ENCODE assay signal across 26 mouse cellular contexts in the genomic region with DNA sequence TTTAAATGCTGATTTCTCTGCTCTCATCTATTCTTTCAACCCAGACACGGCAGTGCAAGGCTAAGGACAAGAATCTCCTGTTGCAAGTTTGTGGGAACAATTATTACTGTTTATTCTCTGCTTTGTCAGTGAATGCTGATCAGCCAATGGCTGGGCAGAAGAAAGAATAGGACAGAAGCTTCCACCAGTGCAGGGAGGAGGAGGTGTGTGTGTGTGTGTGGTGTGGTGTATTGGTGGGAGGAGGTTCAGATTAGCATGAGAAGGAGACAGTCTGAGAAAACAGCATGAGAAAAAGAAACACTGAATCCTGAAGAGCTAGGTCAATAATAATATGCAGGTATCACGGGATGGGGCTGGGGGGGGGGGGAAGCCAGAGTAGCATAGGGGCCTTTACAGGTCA. TPM values are rescaled to one million over a fixed set of nuclear protein-coding genes. Genes with fewer than 3 reads are reported as not detected.
DNase-seq lines count a peak whose midpoint lies in the region; ATAC-seq and TF ChIP-seq lines count a peak whose summit lies in the region.
"Had no signal": no experiment of that assay in that cellular context is flagged by ENCODE, and none has a peak within 500 bp of the region (broad histone marks: within the 10 kb centered on the region; RNA-seq: fewer than 3 reads in every experiment).

No protein-coding gene starts in this region.

- H3K9ac ChIP-seq in forebrain, embryonic 16.5 days (replicated peaks; ENCODE audit: low read depth, low read length) = no peak overlapping the region
- H3K9ac ChIP-seq in forebrain, embryonic 12.5 days = no peak overlapping the region
- no peak overlapping the region for H3K9ac ChIP-seq in hindbrain, embryonic 11.5 days (ENCODE audit: low read depth, low read length)
- no peak overlapping the region for H3K9ac ChIP-seq in hindbrain, embryonic 14.5 days
- H3K9ac ChIP-seq in midbrain, postnatal 0 days (replicated peaks; ENCODE audit: low read length, poor library complexity, severe bottlenecking) = no peak overlapping the region
- H3K9ac ChIP-seq: embryonic facial prominence, embryonic 13.5 days; forebrain, embryonic 13.5 days; heart, embryonic 12.5 days; hindbrain, embryonic 15.5 days had no signal

- no peaks in the 10 kb centered on the region for H3K36me3 ChIP-seq in forebrain, embryonic 16.5 days (ENCODE audit: control insufficient read depth, insufficient read depth)
- H3K36me3 ChIP-seq in forebrain, embryonic 12.5 days (replicated peaks) = no peaks in the 10 kb centered on the region
- no peaks in the 10 kb centered on the region for H3K36me3 ChIP-seq in hindbrain, embryonic 11.5 days (ENCODE audit: control insufficient read depth, insufficient read depth, low read length)
- no peaks in the 10 kb centered on the region for H3K36me3 ChIP-seq in hindbrain, embryonic 14.5 days (replicated peaks; ENCODE audit: control insufficient read depth, insufficient read depth)
- no peaks in the 10 kb centered on the region for H3K36me3 ChIP-seq in midbrain, postnatal 0 days (ENCODE audit: insufficient read depth, low read length)
- H3K36me3 ChIP-seq in midbrain, embryonic 10.5 days = no peaks in the 10 kb centered on the region
- H3K36me3 ChIP-seq: embryonic facial prominence, embryonic 13.5 days; heart, embryonic 12.5 days; hindbrain, embryonic 15.5 days had no signal

- TF ChIP-seq POLR2A in brain, embryonic 14.5 days (IDR thresholded peaks at IDR 0.05; ENCODE audit: borderline replicate concordance, extremely low read depth, insufficient read depth, insufficient read length, poor library complexity, severe bottlenecking) = no peak

- no peak for DNase-seq in hindbrain, embryonic 11.5 days (ENCODE audit: low spot score)
- DNase-seq in hindbrain, embryonic 14.5 days (ENCODE audit: low spot score) = no peak
- DNase-seq in midbrain, postnatal 0 days (ENCODE audit: low spot score) = peak; percentile 14
- no peak for DNase-seq in midbrain, embryonic 10.5 days (ENCODE audit: low spot score)
- DNase-seq in brain, embryonic 14.5 days (ENCODE audit: low read depth) = peak; percentile 27
- no peak for DNase-seq in left cerebral cortex, adult 9 months (ENCODE audit: low spot score in 2 of 2)
- DNase-seq: adrenal gland, postnatal 10 days; cerebellum, adult 18-20 months; cerebellum, adult 9-11 months; cerebellum, postnatal 36 days; gastrocnemius, adult 2 months; gastrocnemius, postnatal 25 days; kidney, adult 11 months had no signal

- 18% methylated on average over 2 of the region's 2 CpGs for WGBS in forebrain, embryonic 16.5 days
- WGBS in forebrain, embryonic 12.5 days = 35% methylated on average over 2 of the region's 2 CpGs
- WGBS in hindbrain, embryonic 11.5 days = 51% methylated on average over 2 of the region's 2 CpGs
- WGBS in hindbrain, embryonic 14.5 days = 23% methylated on average over 2 of the region's 2 CpGs
- WGBS in midbrain, postnatal 0 days = 37% methylated on average over 2 of the region's 2 CpGs
- WGBS in midbrain, embryonic 10.5 days = 46% methylated on average over 2 of the region's 2 CpGs

- no peaks in the 10 kb centered on the region for H3K27me3 ChIP-seq in forebrain, embryonic 16.5 days (replicated peaks; ENCODE audit: control insufficient read depth, insufficient read depth, low read length)
- H3K27me3 ChIP-seq in forebrain, embryonic 12.5 days = no peaks in the 10 kb centered on the region
- H3K27me3 ChIP-seq in hindbrain, embryonic 11.5 days (ENCODE audit: control insufficient read depth, insufficient read depth, low read length) = no peaks in the 10 kb centered on the region
- H3K27me3 ChIP-seq in hindbrain, embryonic 14.5 days (ENCODE audit: control insufficient read depth, insufficient read depth, low read length) = no peaks in the 10 kb centered on the region
- no peaks in the 10 kb centered on the region for H3K27me3 ChIP-seq in midbrain, postnatal 0 days (ENCODE audit: insufficient read depth, low read length)
- H3K27me3 ChIP-seq in midbrain, embryonic 10.5 days (ENCODE audit: low read depth, poor library complexity, severe bottlenecking) = no peaks in the 10 kb centered on the region
- H3K27me3 ChIP-seq: forebrain, embryonic 13.5 days; hindbrain, embryonic 15.5 days had no signal

- no peak overlapping the region for H3K4me2 ChIP-seq in forebrain, embryonic 16.5 days (ENCODE audit: low read length)
- H3K4me2 ChIP-seq in forebrain, embryonic 12.5 days = no peak overlapping the region
- H3K4me2 ChIP-seq in hindbrain, embryonic 11.5 days (replicated peaks; ENCODE audit: low read depth, low read length) = no peak overlapping the region
- H3K4me2 ChIP-seq in hindbrain, embryonic 14.5 days (replicated peaks) = no peak overlapping the region
- no peak overlapping the region for H3K4me2 ChIP-seq in midbrain, postnatal 0 days (ENCODE audit: low read depth, low read length, poor library complexity, severe bottlenecking)
- H3K4me2 ChIP-seq: embryonic facial prominence, embryonic 13.5 days; forebrain, embryonic 13.5 days; heart, embryonic 12.5 days; hindbrain, embryonic 15.5 days had no signal

- H3K9me3 ChIP-seq in forebrain, embryonic 16.5 days (ENCODE audit: control insufficient read depth, low read length) = no peaks in the 10 kb centered on the region
- H3K9me3 ChIP-seq in forebrain, embryonic 12.5 days = no peaks in the 10 kb centered on the region
- H3K9me3 ChIP-seq in hindbrain, embryonic 11.5 days (ENCODE audit: control insufficient read depth, low read length) = no peaks in the 10 kb centered on the region
- no peaks in the 10 kb centered on the region for H3K9me3 ChIP-seq in hindbrain, embryonic 14.5 days (ENCODE audit: control insufficient read depth, low read length)
- no peaks in the 10 kb centered on the region for H3K9me3 ChIP-seq in midbrain, postnatal 0 days (ENCODE audit: low read length)
- no peaks in the 10 kb centered on the region for H3K9me3 ChIP-seq in midbrain, embryonic 10.5 days (replicated peaks)
- H3K9me3 ChIP-seq: embryonic facial prominence, embryonic 13.5 days; forebrain, embryonic 13.5 days; heart, embryonic 12.5 days; hindbrain, embryonic 15.5 days had no signal

- H3K27ac ChIP-seq in forebrain, embryonic 16.5 days (ENCODE audit: low read length) = no peak overlapping the region
- no peak overlapping the region for H3K27ac ChIP-seq in forebrain, embryonic 12.5 days
- H3K27ac ChIP-seq in hindbrain, embryonic 11.5 days (ENCODE audit: low read depth, low read length) = no peak overlapping the region
- H3K27ac ChIP-seq in hindbrain, embryonic 14.5 days = no peak overlapping the region
- H3K27ac ChIP-seq in midbrain, postnatal 0 days (ENCODE audit: low read depth, low read length) = no peak overlapping the region
- H3K27ac ChIP-seq in midbrain, embryonic 10.5 days (replicated peaks) = no peak overlapping the region
- H3K27ac ChIP-seq: embryonic facial prominence, embryonic 13.5 days; forebrain, embryonic 13.5 days; gastrocnemius, adult 2 months; hindbrain, embryonic 15.5 days had no signal

- TF ChIP-seq CTCF in midbrain, postnatal 0 days (IDR thresholded peaks at IDR 0.05) = no peak
- no peak for TF ChIP-seq CTCF in brain, embryonic 14.5 days (IDR thresholded peaks at IDR 0.05; ENCODE audit: borderline replicate concordance, extremely low read depth, insufficient read depth, insufficient read length)

- H3K4me1 ChIP-seq in forebrain, embryonic 16.5 days (replicated peaks; ENCODE audit: control insufficient read depth, insufficient read depth, low read length) = 0 out of 2 replicates have a peak, but pooled peaks cover 2% of the 10 kb centered on the region
- 0 out of 2 replicates have a peak, but pooled peaks cover 4% of the 10 kb centered on the region for H3K4me1 ChIP-seq in forebrain, embryonic 12.5 days
- H3K4me1 ChIP-seq in hindbrain, embryonic 11.5 days (replicated peaks; ENCODE audit: control insufficient read depth, insufficient read depth, low read length) = no peaks in the 10 kb centered on the region
- H3K4me1 ChIP-seq in hindbrain, embryonic 14.5 days (replicated peaks; ENCODE audit: control insufficient read depth, insufficient read depth, low read length) = no peaks in the 10 kb centered on the region
- H3K4me1 ChIP-seq in midbrain, postnatal 0 days (ENCODE audit: insufficient read depth, low read length) = no peaks in the 10 kb centered on the region
- peaks cover 12% of the 10 kb centered on the region; the same call in 1 of the 2 replicates for H3K4me1 ChIP-seq in midbrain, embryonic 10.5 days
- H3K4me1 ChIP-seq: embryonic facial prominence, embryonic 13.5 days; heart, embryonic 12.5 days had no signal

- peak; percentile 64; the same call in 1 of the 2 replicates for ATAC-seq in forebrain, embryonic 16.5 days
- ATAC-seq in forebrain, embryonic 12.5 days (ENCODE audit: low FRiP score) = no peak
- peak; percentile 45; the same call in 1 of the 2 replicates for ATAC-seq in hindbrain, embryonic 11.5 days (ENCODE audit: low FRiP score)
- no peak for ATAC-seq in hindbrain, embryonic 14.5 days (ENCODE audit: low FRiP score)
- no peak for ATAC-seq in midbrain, postnatal 0 days (ENCODE audit: low FRiP score)
- ATAC-seq: forebrain, embryonic 13.5 days had no signal

- no peak overlapping the region for H3K4me3 ChIP-seq in forebrain, embryonic 16.5 days (replicated peaks; ENCODE audit: low read length)
- no peak overlapping the region for H3K4me3 ChIP-seq in forebrain, embryonic 12.5 days (replicated peaks)
- no peak overlapping the region for H3K4me3 ChIP-seq in hindbrain, embryonic 11.5 days (ENCODE audit: low read depth, low read length)
- H3K4me3 ChIP-seq in hindbrain, embryonic 14.5 days (replicated peaks; ENCODE audit: low read length) = no peak overlapping the region
- H3K4me3 ChIP-seq in midbrain, postnatal 0 days (ENCODE audit: low read depth, low read length) = no peak overlapping the region
- no peak overlapping the region for H3K4me3 ChIP-seq in midbrain, embryonic 10.5 days
- H3K4me3 ChIP-seq: embryonic facial prominence, embryonic 13.5 days; forebrain, embryonic 13.5 days; gastrocnemius, adult 2 months; heart, embryonic 12.5 days; hindbrain, embryonic 15.5 days had no signal

RNA-seq across cellular contexts. Expression of a gene that starts 1.3 kb away (rescaled TPM):
- polyA plus RNA-seq in forebrain, embryonic 16.5 days (2015; fragmentation: Nextera tagmentation; extraction: Ambion mirVana) = not detected in 2 replicates
- polyA plus RNA-seq in forebrain, embryonic 12.5 days (2016; fragmentation: Nextera tagmentation; extraction: Ambion mirVana) = 0.12 TPM in 1 of 2 replicates, not detected in the other
- polyA plus RNA-seq in hindbrain, embryonic 11.5 days (2014; fragmentation: Nextera tagmentation; extraction: Ambion mirVana) = not detected in 2 replicates
- polyA plus RNA-seq in hindbrain, embryonic 14.5 days (2014; fragmentation: Nextera tagmentation; extraction: Ambion mirVana) = not detected in 2 replicates
- not detected in 2 replicates for total RNA-seq in midbrain, postnatal 0 days (2014; rRNA removed)
- not detected in 2 replicates for polyA plus RNA-seq in midbrain, postnatal 0 days (2015; fragmentation: Nextera tagmentation; extraction: Ambion mirVana)
- not detected in 2 replicates for polyA plus RNA-seq in midbrain, embryonic 10.5 days (2016; fragmentation: Nextera tagmentation; extraction: Ambion mirVana)
- 0.05 TPM in 2 replicates for polyA plus RNA-seq in brain, embryonic 14.5 days (2012; rRNA removed)
- total RNA-seq: adrenal gland, postnatal 10 days; adrenal gland, postnatal 4 days; gastrocnemius, adult 2 months; gastrocnemius, postnatal 25 days; granulocyte monocyte progenitor cell, adult 5-6 weeks; heart, postnatal 25 days; MEL had no signal
- polyA plus RNA-seq: C2C12; forebrain, embryonic 13.5 days; heart, embryonic 12.5 days; heart, embryonic 16.5 days; hindbrain, embryonic 15.5 days; intestine, embryonic 14.5 days had no signal

RNA-seq across cellular contexts. Expression of a gene that starts 9.5 kb away (rescaled TPM):
- not detected in 2 replicates for polyA plus RNA-seq in forebrain, embryonic 16.5 days (2015; fragmentation: Nextera tagmentation; extraction: Ambion mirVana)
- polyA plus RNA-seq in forebrain, embryonic 12.5 days (2016; fragmentation: Nextera tagmentation; extraction: Ambion mirVana) = not detected in 2 replicates
- polyA plus RNA-seq in hindbrain, embryonic 11.5 days (2014; fragmentation: Nextera tagmentation; extraction: Ambion mirVana) = not detected in 2 replicates
- not detected in 2 replicates for polyA plus RNA-seq in hindbrain, embryonic 14.5 days (2014; fragmentation: Nextera tagmentation; extraction: Ambion mirVana)
- total RNA-seq in midbrain, postnatal 0 days (2014; rRNA removed) = not detected in 2 replicates
- polyA plus RNA-seq in midbrain, postnatal 0 days (2015; fragmentation: Nextera tagmentation; extraction: Ambion mirVana) = not detected in 2 replicates
- polyA plus RNA-seq in midbrain, embryonic 10.5 days (2016; fragmentation: Nextera tagmentation; extraction: Ambion mirVana) = not detected in 2 replicates
- polyA plus RNA-seq in brain, embryonic 14.5 days (2012; rRNA removed) = not detected in 2 replicates
- total RNA-seq: adrenal gland, postnatal 10 days; adrenal gland, postnatal 4 days; gastrocnemius, adult 2 months; gastrocnemius, postnatal 25 days; granulocyte monocyte progenitor cell, adult 5-6 weeks; heart, postnatal 25 days; MEL had no signal
- polyA plus RNA-seq: C2C12; forebrain, embryonic 13.5 days; heart, embryonic 12.5 days; heart, embryonic 16.5 days; hindbrain, embryonic 15.5 days; intestine, embryonic 14.5 days had no signal

RNA-seq across cellular contexts. Expression of a gene that starts 26.1 kb away (rescaled TPM):
- not detected in 2 replicates for polyA plus RNA-seq in forebrain, embryonic 16.5 days (2015; fragmentation: Nextera tagmentation; extraction: Ambion mirVana)
- polyA plus RNA-seq in forebrain, embryonic 12.5 days (2016; fragmentation: Nextera tagmentation; extraction: Ambion mirVana) = not detected in 2 replicates
- polyA plus RNA-seq in hindbrain, embryonic 11.5 days (2014; fragmentation: Nextera tagmentation; extraction: Ambion mirVana) = not detected in 2 replicates
- polyA plus RNA-seq in hindbrain, embryonic 14.5 days (2014; fragmentation: Nextera tagmentation; extraction: Ambion mirVana) = not detected in 2 replicates
- total RNA-seq in midbrain, postnatal 0 days (2014; rRNA removed) = not detected in 2 replicates
- polyA plus RNA-seq in midbrain, postnatal 0 days (2015; fragmentation: Nextera tagmentation; extraction: Ambion mirVana) = not detected in 2 replicates
- not detected in 2 replicates for polyA plus RNA-seq in midbrain, embryonic 10.5 days (2016; fragmentation: Nextera tagmentation; extraction: Ambion mirVana)
- not detected in 2 replicates for polyA plus RNA-seq in brain, embryonic 14.5 days (2012; rRNA removed)
- total RNA-seq: adrenal gland, postnatal 10 days; adrenal gland, postnatal 4 days; gastrocnemius, adult 2 months; gastrocnemius, postnatal 25 days; granulocyte monocyte progenitor cell, adult 5-6 weeks; heart, postnatal 25 days; MEL had no signal
- polyA plus RNA-seq: C2C12; embryonic facial prominence, embryonic 13.5 days; forebrain, embryonic 13.5 days; heart, embryonic 12.5 days; heart, embryonic 16.5 days; hindbrain, embryonic 15.5 days; intestine, embryonic 14.5 days had no signal

RNA-seq across cellular contexts. Expression of a gene that starts 35.1 kb away (rescaled TPM):
- not detected in 2 replicates for polyA plus RNA-seq in forebrain, embryonic 16.5 days (2015; fragmentation: Nextera tagmentation; extraction: Ambion mirVana)
- not detected in 2 replicates for polyA plus RNA-seq in forebrain, embryonic 12.5 days (2016; fragmentation: Nextera tagmentation; extraction: Ambion mirVana)
- polyA plus RNA-seq in hindbrain, embryonic 11.5 days (2014; fragmentation: Nextera tagmentation; extraction: Ambion mirVana) = not detected in 2 replicates
- polyA plus RNA-seq in hindbrain, embryonic 14.5 days (2014; fragmentation: Nextera tagmentation; extraction: Ambion mirVana) = not detected in 2 replicates
- not detected in 2 replicates for total RNA-seq in midbrain, postnatal 0 days (2014; rRNA removed)
- polyA plus RNA-seq in midbrain, postnatal 0 days (2015; fragmentation: Nextera tagmentation; extraction: Ambion mirVana) = not detected in 2 replicates
- not detected in 2 replicates for polyA plus RNA-seq in midbrain, embryonic 10.5 days (2016; fragmentation: Nextera tagmentation; extraction: Ambion mirVana)
- polyA plus RNA-seq in brain, embryonic 14.5 days (2012; rRNA removed) = not detected in 2 replicates
- total RNA-seq: adrenal gland, postnatal 10 days; adrenal gland, postnatal 4 days; gastrocnemius, adult 2 months; gastrocnemius, postnatal 25 days; granulocyte monocyte progenitor cell, adult 5-6 weeks; heart, postnatal 25 days; MEL had no signal
- polyA plus RNA-seq: C2C12; embryonic facial prominence, embryonic 13.5 days; forebrain, embryonic 13.5 days; heart, embryonic 12.5 days; heart, embryonic 16.5 days; hindbrain, embryonic 15.5 days; intestine, embryonic 14.5 days had no signal

RNA-seq across cellular contexts. Expression of a gene that starts 38.2 kb away (rescaled TPM):
- not detected in 2 replicates for polyA plus RNA-seq in forebrain, embryonic 16.5 days (2015; fragmentation: Nextera tagmentation; extraction: Ambion mirVana)
- polyA plus RNA-seq in forebrain, embryonic 12.5 days (2016; fragmentation: Nextera tagmentation; extraction: Ambion mirVana) = not detected in 2 replicates
- not detected in 2 replicates for polyA plus RNA-seq in hindbrain, embryonic 11.5 days (2014; fragmentation: Nextera tagmentation; extraction: Ambion mirVana)
- polyA plus RNA-seq in hindbrain, embryonic 14.5 days (2014; fragmentation: Nextera tagmentation; extraction: Ambion mirVana) = not detected in 2 replicates
- total RNA-seq in midbrain, postnatal 0 days (2014; rRNA removed) = not detected in 2 replicates
- polyA plus RNA-seq in midbrain, postnatal 0 days (2015; fragmentation: Nextera tagmentation; extraction: Ambion mirVana) = not detected in 2 replicates
- not detected in 2 replicates for polyA plus RNA-seq in midbrain, embryonic 10.5 days (2016; fragmentation: Nextera tagmentation; extraction: Ambion mirVana)
- polyA plus RNA-seq in brain, embryonic 14.5 days (2012; rRNA removed) = not detected in 2 replicates
- total RNA-seq: adrenal gland, postnatal 10 days; adrenal gland, postnatal 4 days; gastrocnemius, adult 2 months; gastrocnemius, postnatal 25 days; granulocyte monocyte progenitor cell, adult 5-6 weeks; heart, postnatal 25 days; MEL had no signal
- polyA plus RNA-seq: C2C12; embryonic facial prominence, embryonic 13.5 days; forebrain, embryonic 13.5 days; heart, embryonic 12.5 days; heart, embryonic 16.5 days; hindbrain, embryonic 15.5 days; intestine, embryonic 14.5 days had no signal

Comparison
In these comparisons a context has a peak if more than half of its experiments do, and no peak if none do; other contexts are left out.
1. ATAC-seq: peak in forebrain, embryonic 16.5 days (single experiment) and hindbrain, embryonic 11.5 days (single experiment); none in forebrain, embryonic 12.5 days (single experiment), hindbrain, embryonic 14.5 days (single experiment) and midbrain, postnatal 0 days (single experiment).
2. DNase-seq: peak in midbrain, postnatal 0 days (single experiment) and brain, embryonic 14.5 days (single experiment); none in hindbrain, embryonic 11.5 days (single experiment), hindbrain, embryonic 14.5 days (single experiment), midbrain, embryonic 10.5 days (single experiment) and left cerebral cortex, adult 9 months (0 of 2).